Mouse (Mus musculus): ENCODE results near the gene Ube2g1. TPM values are rescaled to one million over a fixed set of nuclear protein-coding genes. Genes with fewer than 3 reads are reported as not detected.

The Ube2g1 gene
- polyA plus RNA-seq, 1 experiment from 2014 or later: 92.9 TPM

DNA sequence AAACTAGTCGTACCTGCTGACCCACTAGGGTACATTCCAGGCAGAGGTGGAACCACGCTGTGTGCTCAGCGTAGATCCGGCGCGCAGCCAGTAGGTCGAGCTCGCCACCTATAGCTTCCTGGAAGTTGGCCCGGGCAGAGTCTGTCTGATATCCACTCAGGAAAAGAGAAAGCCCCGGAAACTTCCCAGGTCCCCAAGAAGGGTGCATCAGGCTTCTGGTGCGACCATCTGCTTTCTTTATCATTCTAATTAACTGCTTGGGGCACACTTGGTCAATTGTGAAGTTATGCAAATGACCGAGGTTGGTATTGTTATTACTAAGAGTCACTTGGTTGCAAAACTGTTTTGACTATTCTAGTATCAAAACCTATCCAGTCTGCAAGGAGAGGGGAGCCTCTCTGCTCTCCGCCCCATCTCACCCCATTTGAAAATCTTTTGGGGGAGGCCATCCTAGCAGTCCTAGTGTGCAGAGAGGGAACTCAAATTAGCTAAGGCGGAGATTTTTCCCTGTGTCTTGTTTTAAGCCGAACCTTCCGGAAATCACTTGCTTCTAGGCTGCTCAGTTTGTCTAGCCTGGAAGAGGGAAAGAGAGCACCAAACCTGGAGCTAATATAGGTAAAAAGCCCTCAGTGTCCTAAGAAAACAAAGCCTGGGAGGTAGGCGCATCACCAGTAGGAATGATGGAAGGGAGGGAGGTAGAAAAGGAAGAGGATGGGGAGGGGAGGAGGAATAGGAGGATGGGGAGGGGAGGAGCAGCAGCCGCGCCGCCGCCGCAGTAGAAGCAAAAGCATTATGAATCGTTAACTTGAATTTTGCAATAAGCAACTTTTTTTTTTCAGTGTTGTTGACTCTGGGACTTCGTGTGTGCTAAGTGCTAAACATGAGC lies 30.4 kb upstream of the Ube2g1 start:
- Histone ChIP-seq H3K9me3 (no peaks in the 10 kb centered on the region), H3K4me2 (peak overlapping the region; percentile 51), H3K36me3 (no peaks in the 10 kb centered on the region), H3K4me1 (replicated peaks) (peaks cover 5% of the 10 kb centered on the region), H3K27ac (no peak overlapping the region), H3K9ac (replicated peaks) (peak overlapping the region; percentile 13; the same call in 1 of the 2 replicates), H3K27me3 (peaks cover 18% of the 10 kb centered on the region), H3K4me3 (replicated peaks) (peak overlapping the region; percentile 27)
- no peak for ATAC-seq (ENCODE audit: insufficient number of reproducible peaks, insufficient read depth, low FRiP score, low TSS enrichment, low read depth)
- WGBS: 5% methylated on average over 24 of the region's 24 CpGs

DNA sequence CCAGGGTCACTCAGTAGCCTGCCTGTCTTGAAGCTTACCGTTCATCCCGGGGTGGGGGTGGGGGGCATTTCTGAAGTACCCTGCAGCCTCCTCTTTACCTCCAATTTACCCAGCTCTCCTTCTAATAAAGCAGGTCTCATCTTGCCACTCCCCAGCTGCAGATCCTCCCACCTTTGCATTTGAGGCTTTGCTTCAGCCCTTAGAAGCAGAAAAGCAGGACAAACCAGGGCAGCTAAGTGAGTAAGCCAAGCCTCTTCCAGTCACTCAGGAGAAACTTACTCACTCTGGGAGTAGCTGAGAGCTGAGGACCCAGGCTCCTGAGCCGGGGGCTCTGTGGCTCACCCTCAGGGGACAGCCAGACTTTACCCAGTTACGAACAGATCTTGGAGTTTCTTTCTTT lies 28.6 kb upstream of the Ube2g1 start:
- no peak for ATAC-seq (ENCODE audit: insufficient number of reproducible peaks, insufficient read depth, low FRiP score, low TSS enrichment, low read depth)
- 69% methylated on average over 4 of the region's 4 CpGs for WGBS
- Histone ChIP-seq H3K4me3 (replicated peaks) (no peak overlapping the region), H3K4me2 (no peak overlapping the region), H3K9me3 (no peaks in the 10 kb centered on the region), H3K4me1 (replicated peaks) (peaks cover 5% of the 10 kb centered on the region), H3K9ac (replicated peaks) (no peak overlapping the region), H3K36me3 (no peaks in the 10 kb centered on the region), H3K27me3 (peaks cover 18% of the 10 kb centered on the region), H3K27ac (no peak overlapping the region)

DNA sequence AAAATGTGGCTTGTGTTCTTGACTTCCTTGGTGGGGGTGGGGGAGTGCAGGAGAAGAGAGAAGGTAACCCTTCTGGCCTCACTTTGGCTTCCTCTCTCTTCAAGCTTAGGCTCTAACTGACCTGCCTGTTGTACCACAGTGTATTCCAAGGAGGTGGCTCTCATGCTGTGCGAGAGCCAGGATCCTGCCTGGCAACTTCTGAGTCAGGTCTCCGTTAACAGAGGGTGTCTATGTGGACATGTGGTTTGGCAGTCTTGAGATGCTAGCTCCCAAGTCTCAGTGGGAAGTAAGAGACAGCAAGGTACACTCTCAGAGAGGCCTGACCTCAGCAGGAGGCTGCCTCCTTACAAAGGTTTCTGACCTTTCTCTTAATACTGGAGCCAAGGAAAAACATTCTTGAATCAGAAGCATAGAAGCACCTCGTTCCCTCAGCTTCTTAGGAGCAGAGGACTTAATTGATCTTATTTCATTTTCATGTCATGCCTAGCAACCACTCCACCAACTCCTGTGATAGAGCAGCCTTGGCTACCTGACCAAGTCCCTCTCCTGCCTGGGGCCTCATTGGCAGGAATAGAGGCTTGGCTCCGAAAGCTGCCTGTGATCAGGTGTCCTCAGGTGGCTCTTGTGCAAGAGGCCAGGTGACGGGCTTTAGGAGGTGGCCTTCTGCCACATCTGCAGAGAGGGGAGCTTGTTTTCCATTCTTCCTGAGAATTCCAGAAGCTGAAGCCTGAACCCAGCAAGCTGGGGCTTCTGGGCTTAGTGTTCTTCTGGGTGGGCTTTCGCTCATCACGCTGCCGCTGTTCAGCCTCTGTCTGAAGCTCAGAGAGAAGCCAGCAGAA lies 25.3 kb upstream of the Ube2g1 start:
- ATAC-seq (ENCODE audit: insufficient number of reproducible peaks, insufficient read depth, low FRiP score, low TSS enrichment, low read depth): no peak
- Histone ChIP-seq H3K9me3 (no peaks in the 10 kb centered on the region), H3K4me3 (replicated peaks) (no peak overlapping the region), H3K4me1 (replicated peaks) (no peaks in the 10 kb centered on the region), H3K9ac (replicated peaks) (no peak overlapping the region), H3K27ac (no peak overlapping the region), H3K4me2 (no peak overlapping the region), H3K36me3 (no peaks in the 10 kb centered on the region), H3K27me3 (peaks cover 5% of the 10 kb centered on the region; the same call in 1 of the 2 replicates)
- 75% methylated on average over 8 of the region's 8 CpGs for WGBS

DNA sequence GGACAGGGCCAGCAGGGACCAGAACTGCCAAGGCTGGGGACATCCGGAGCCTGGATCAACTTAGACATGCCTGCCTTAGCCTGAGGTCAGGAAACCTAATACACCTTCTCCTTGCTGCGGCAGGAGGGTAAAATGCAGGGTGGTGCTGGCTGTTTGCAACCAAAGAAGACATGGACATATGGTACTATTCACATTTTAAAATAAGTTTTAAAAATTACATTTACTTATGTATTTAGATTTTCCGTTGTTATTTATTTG lies 24.7 kb upstream of the Ube2g1 start:
- Histone ChIP-seq H3K4me2 (no peak overlapping the region), H3K27me3 (peaks cover 5% of the 10 kb centered on the region; the same call in 1 of the 2 replicates), H3K4me1 (replicated peaks) (no peaks in the 10 kb centered on the region), H3K9ac (replicated peaks) (no peak overlapping the region), H3K4me3 (replicated peaks) (no peak overlapping the region), H3K9me3 (no peaks in the 10 kb centered on the region), H3K36me3 (no peaks in the 10 kb centered on the region), H3K27ac (no peak overlapping the region)
- ATAC-seq (ENCODE audit: insufficient number of reproducible peaks, insufficient read depth, low FRiP score, low TSS enrichment, low read depth): no peak
- WGBS: 71% methylated on average over 3 of the region's 3 CpGs

DNA sequence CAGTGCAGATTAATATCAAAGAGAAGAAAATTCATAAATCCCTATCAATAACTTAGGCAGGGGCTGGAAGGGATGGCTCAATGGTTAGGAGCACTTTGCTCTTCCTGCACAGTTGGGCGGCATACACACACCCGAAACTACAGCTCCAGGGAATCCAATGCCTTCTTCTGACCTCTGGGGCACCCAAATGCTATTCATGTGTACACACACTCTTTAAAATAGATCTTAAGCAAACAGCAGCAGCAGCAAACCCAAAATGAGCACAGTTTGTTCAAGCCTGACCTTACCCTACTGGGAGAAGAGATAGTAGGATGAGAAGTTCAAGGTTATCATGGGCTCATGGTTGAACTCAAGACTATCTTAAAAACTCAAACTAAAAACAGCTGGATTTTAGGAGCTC lies 24.0 kb upstream of the Ube2g1 start:
- H3K4me1 ChIP-seq (replicated peaks): no peaks in the 10 kb centered on the region
- no peaks in the 10 kb centered on the region for H3K9me3 ChIP-seq
- no peak overlapping the region for H3K4me3 ChIP-seq (replicated peaks)
- H3K4me2 ChIP-seq: no peak overlapping the region
- no peaks in the 10 kb centered on the region for H3K36me3 ChIP-seq
- no peaks in the 10 kb centered on the region for H3K27me3 ChIP-seq
- H3K27ac ChIP-seq: no peak overlapping the region
- no peak for ATAC-seq (ENCODE audit: insufficient number of reproducible peaks, insufficient read depth, low FRiP score, low TSS enrichment, low read depth)
- H3K9ac ChIP-seq (replicated peaks): no peak overlapping the region
- WGBS: 81% methylated on average over 2 of the region's 2 CpGs

DNA sequence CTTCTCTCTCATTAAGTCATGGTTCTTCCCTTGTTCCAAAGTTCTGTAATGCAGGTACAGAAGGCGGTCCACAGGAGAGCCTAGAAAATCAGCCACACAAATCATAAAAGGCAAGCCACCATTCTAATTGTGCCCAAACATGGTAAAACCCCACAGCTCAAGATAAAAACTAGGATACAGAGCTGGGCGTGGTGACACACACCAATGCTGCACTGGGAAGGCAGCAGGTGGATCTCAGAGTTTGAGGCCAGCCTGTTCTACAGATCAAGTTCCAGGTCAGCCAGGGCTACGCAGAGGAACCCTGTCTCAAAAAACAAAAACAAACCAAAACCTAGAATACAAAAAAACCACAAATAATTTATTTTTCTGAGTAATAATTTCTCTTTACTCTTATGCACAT lies 20.5 kb upstream of the Ube2g1 start:
- no peaks in the 10 kb centered on the region for H3K4me1 ChIP-seq (replicated peaks)
- H3K27me3 ChIP-seq: no peaks in the 10 kb centered on the region
- no peak for ATAC-seq (ENCODE audit: insufficient number of reproducible peaks, insufficient read depth, low FRiP score, low TSS enrichment, low read depth)
- no peak overlapping the region for H3K9ac ChIP-seq (replicated peaks)
- H3K9me3 ChIP-seq: no peaks in the 10 kb centered on the region
- H3K4me2 ChIP-seq: no peak overlapping the region
- 84% methylated on average over 3 of the region's 3 CpGs for WGBS
- no peak overlapping the region for H3K27ac ChIP-seq
- H3K4me3 ChIP-seq (replicated peaks): no peak overlapping the region
- no peaks in the 10 kb centered on the region for H3K36me3 ChIP-seq

DNA sequence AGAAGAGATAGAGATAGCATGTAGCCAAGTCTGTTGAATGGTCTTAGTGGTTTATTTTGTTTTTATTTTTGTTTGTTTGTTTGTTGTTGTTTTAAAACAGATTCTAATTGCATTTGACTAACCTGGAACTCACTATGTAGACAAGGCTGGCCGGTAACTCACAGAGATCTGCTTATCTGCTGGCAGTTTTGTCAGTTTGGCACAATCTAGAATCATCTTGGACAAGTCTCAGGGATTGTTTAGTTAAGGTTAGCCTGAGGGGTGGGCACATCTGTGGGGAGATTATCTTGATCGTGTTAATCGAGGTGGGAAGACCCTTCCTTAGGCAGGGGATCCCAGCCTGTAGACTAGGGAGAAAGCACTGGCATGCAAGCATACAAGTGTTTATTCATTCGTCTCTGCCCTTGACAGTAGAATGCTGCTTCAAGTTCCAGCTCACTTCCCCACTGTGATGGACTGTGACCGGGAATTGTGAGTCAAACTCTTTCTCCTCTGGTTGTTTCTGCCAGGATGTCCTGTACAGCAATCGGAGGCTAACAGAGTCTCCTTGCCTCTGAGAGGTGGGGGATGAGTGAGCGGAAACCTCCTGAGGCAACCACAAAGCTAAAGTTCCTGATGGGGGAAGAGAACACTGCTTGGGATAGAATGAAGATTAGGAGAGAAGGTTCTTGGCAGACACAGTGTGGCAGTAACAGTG lies 19.4 kb upstream of the Ube2g1 start:
- H3K9me3 ChIP-seq: no peaks in the 10 kb centered on the region
- no peak overlapping the region for H3K4me2 ChIP-seq
- no peaks in the 10 kb centered on the region for H3K36me3 ChIP-seq
- H3K27me3 ChIP-seq: no peaks in the 10 kb centered on the region
- no peak overlapping the region for H3K27ac ChIP-seq
- 69% methylated on average over 7 of the region's 7 CpGs for WGBS
- no peak for ATAC-seq (ENCODE audit: insufficient number of reproducible peaks, insufficient read depth, low FRiP score, low TSS enrichment, low read depth)
- no peak overlapping the region for H3K4me3 ChIP-seq (replicated peaks)
- no peaks in the 10 kb centered on the region for H3K4me1 ChIP-seq (replicated peaks)
- H3K9ac ChIP-seq (replicated peaks): no peak overlapping the region

DNA sequence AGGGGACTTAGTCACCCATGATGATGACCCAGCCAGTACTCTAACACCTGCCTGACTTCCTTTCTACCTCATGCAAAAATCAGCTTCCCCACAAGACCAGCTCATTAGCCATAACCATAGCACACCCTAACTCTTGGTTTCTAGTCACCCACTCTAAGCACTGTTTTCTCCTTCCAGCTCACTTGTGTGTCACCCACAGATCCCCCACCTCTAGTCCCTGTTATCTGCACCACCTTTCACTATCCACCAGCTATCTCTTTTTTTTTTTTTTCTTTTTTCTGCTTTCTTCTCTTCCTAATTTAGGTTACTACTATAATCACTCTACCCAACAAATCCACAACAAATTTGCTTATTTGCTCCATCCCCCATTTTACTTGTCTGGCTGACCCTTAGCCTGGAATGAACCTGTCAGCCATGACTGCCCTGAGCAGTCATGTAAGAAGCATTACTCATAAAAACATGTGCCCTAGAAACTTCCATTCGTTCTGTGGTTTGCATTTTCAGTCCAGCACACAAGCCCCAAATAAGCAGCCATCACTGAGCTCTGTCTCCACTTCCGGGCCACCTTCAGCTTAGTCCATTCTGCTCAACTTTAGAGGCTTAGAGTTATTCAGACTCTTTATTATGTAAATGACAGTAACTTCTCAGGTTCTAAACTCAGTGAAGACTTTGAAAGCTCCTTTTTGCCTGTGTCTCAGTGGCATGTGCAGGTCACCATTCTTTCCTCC lies 11.9 kb upstream of the Ube2g1 start:
- Histone ChIP-seq H3K4me3 (replicated peaks) (no peak overlapping the region), H3K27ac (no peak overlapping the region), H3K4me2 (no peak overlapping the region), H3K9ac (replicated peaks) (no peak overlapping the region), H3K36me3 (no peaks in the 10 kb centered on the region), H3K27me3 (no peaks in the 10 kb centered on the region), H3K4me1 (replicated peaks) (no peaks in the 10 kb centered on the region), H3K9me3 (no peaks in the 10 kb centered on the region)
- ATAC-seq (ENCODE audit: insufficient number of reproducible peaks, insufficient read depth, low FRiP score, low TSS enrichment, low read depth): no peak
- 74% methylated on average over 2 of the region's 2 CpGs for whole genome bisulfite sequencing

DNA sequence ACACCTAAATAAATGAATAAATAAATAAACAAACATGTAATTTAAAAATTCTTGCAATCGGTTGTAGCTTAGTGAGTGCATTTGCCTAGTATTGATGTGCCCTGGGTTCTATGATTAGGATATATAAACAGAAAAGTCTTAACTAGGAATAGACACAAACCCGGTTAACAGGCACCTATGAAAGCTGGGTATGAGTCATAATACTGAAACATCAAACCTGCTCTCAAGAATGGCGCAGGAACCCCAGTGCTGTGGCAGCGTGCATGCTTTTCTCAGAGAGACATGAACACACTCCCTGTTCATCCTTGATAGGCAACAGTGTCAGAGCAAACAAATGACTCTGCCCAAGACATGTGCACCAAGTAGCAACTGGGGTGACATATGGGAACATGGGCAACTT lies 9.3 kb upstream of the Ube2g1 start:
- H3K4me3 ChIP-seq (replicated peaks): no peak overlapping the region
- H3K4me1 ChIP-seq (replicated peaks): no peaks in the 10 kb centered on the region
- no peak for ATAC-seq (ENCODE audit: insufficient number of reproducible peaks, insufficient read depth, low FRiP score, low TSS enrichment, low read depth)
- WGBS: 93% methylated on average over 4 of the region's 4 CpGs
- H3K9ac ChIP-seq (replicated peaks): no peak overlapping the region
- no peaks in the 10 kb centered on the region for H3K9me3 ChIP-seq
- H3K36me3 ChIP-seq: no peaks in the 10 kb centered on the region
- H3K27me3 ChIP-seq: no peaks in the 10 kb centered on the region
- H3K4me2 ChIP-seq: no peak overlapping the region
- H3K27ac ChIP-seq: no peak overlapping the region

DNA sequence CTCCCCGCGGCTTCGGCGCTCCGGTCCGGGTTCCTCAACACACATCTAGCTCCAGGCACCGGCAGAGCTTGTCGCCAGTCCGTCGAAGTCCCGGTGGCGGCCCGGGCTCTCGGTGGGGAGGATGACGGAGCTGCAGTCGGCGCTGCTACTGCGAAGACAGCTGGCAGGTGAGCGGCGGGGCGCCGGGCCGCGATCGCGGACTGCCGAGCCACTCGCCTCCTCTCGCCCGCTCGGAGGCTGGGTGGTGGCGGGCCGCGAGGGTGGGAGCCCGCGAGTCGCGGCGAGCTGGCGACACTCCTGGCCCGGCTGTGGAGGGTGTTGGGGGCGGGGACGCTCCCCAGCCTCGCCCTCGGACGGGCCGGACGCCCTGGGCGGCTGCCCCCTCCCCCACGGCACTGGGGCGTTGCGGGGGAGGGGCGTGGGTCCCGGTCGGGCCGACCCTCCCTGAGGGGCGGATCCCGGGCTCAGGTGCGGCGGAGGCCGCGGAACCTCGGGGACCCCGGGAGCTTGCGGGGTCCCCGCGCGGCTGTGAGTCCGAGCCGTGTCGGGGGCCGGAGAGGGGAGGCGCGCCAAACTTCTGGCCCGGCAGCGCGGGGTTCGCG lies 487 bp downstream of the Ube2g1 start:
- Histone ChIP-seq H3K27ac (peak overlapping the region; percentile 99), H3K27me3 (no peaks in the 10 kb centered on the region), H3K9ac (replicated peaks) (peak overlapping the region; percentile 98), H3K4me2 (peak overlapping the region; percentile 72), H3K9me3 (no peaks in the 10 kb centered on the region), H3K4me3 (replicated peaks) (peak overlapping the region; percentile 92), H3K4me1 (replicated peaks) (peaks cover 4% of the 10 kb centered on the region), H3K36me3 (no peaks in the 10 kb centered on the region)
- under 1% methylated on average over 69 of the region's 79 CpGs for WGBS
- ATAC-seq (ENCODE audit: insufficient number of reproducible peaks, insufficient read depth, low FRiP score, low TSS enrichment, low read depth): peak; percentile 33

Measured in limb, embryonic 12.5 days (tissue).